In the genomic region with DNA sequence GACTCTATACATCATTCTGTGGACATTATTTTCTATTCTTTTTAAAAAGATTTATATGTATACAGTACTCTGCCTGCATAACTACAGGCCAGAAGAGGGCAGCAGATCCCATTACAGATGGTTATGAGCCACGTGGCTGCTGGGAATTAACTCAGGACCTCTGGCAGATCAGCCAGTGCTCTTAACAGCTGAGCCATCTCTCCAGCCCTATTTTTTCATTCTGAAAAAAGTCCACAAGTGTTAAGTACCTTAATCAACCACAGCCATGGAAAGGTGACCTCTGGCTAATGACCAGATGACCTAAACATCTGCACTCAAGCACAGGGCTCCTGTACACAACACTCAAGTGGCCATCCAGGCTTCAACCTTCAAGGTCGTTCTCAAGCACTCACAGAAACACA, we compare ENCODE assay signal across 9 mouse cellular contexts. TPM values are rescaled to one million over a fixed set of nuclear protein-coding genes. Genes with fewer than 3 reads are reported as not detected.
DNase-seq lines count a peak whose midpoint lies in the region.
"Had no signal": no experiment of that assay in that cellular context is flagged by ENCODE, and none has a peak within 500 bp of the region (broad histone marks: within the 10 kb centered on the region; RNA-seq: fewer than 3 reads in every experiment).

No protein-coding gene starts in this region.

- peaks cover 11% of the 10 kb centered on the region for H3K36me3 ChIP-seq in splenic B cell, adult 2 months (ENCODE audit: control insufficient read depth, insufficient read depth, low read length, poor library complexity, severe bottlenecking)

- no peaks in the 10 kb centered on the region for H3K27me3 ChIP-seq in splenic B cell, adult 2 months (ENCODE audit: control insufficient read depth, insufficient read depth, low read length, poor library complexity, severe bottlenecking)
- H3K27me3 ChIP-seq: heart, embryonic 15.5 days had no signal

- peak; percentile 16 to 32 for DNase-seq in adrenal gland, postnatal 36 days
- DNase-seq in adrenal gland, postnatal 25 days, result no peak
- DNase-seq in thymus, postnatal 14 days, result peak; percentile 34
- DNase-seq in thymus, postnatal 10 days (ENCODE audit: low spot score in 2 of 2), result no peak
- DNase-seq in kidney, postnatal 14 days, result peak; percentile 38
- peak; percentile 57 for DNase-seq in splenic B cell, adult 2 months (ENCODE audit: low read depth, low spot score)
- DNase-seq in right cerebral cortex, postnatal 36 days (ENCODE audit: low spot score in 2 of 2), result no peak
- no peak for DNase-seq in ovary, postnatal 36 days (ENCODE audit: low spot score)

RNA-seq across cellular contexts. Expression of gene 1700001P01Rik, which starts 1.4 kb away (rescaled TPM):
- total RNA-seq in adrenal gland, postnatal 36 days (2021), result not detected
- total RNA-seq in adrenal gland, postnatal 25 days (2021), result not detected in 2 replicates

RNA-seq across cellular contexts. Expression of gene Rpl23, which starts 5.1 kb away (rescaled TPM):
- 100 to 1,000 TPM; 851 to 921 TPM for total RNA-seq in adrenal gland, postnatal 36 days (2021)
- 741 and 851 TPM in 2 replicates for total RNA-seq in adrenal gland, postnatal 25 days (2021)

RNA-seq across cellular contexts. Expression of gene Cwc25, which starts 10.8 kb away (rescaled TPM):
- 10 to 100 TPM; 20.2 to 26.3 TPM for total RNA-seq in adrenal gland, postnatal 36 days (2021)
- 19.5 and 22.6 TPM in 2 replicates for total RNA-seq in adrenal gland, postnatal 25 days (2021)

RNA-seq across cellular contexts. Expression of gene Lasp1, which starts 21.7 kb away (rescaled TPM):
- 100 to 1,000 TPM; 103 to 128 TPM for total RNA-seq in adrenal gland, postnatal 36 days (2021)
- 103 and 142 TPM in 2 replicates for total RNA-seq in adrenal gland, postnatal 25 days (2021)

RNA-seq across cellular contexts. Expression of gene Pip4k2b, which starts 32.6 kb away (rescaled TPM):
- 10 to 100 TPM; 27.5 to 29.6 TPM for total RNA-seq in adrenal gland, postnatal 36 days (2021)
- 28.7 and 30.7 TPM in 2 replicates for total RNA-seq in adrenal gland, postnatal 25 days (2021)

Comparison
In these comparisons a context has a peak if more than half of its experiments do, and no peak if none do; other contexts are left out.
1. DNase-seq: peak in adrenal gland, postnatal 36 days (2 of 2), thymus, postnatal 14 days (single experiment), kidney, postnatal 14 days (single experiment) and splenic B cell, adult 2 months (single experiment); none in adrenal gland, postnatal 25 days (single experiment), thymus, postnatal 10 days (0 of 2), right cerebral cortex, postnatal 36 days (0 of 2) and ovary, postnatal 36 days (single experiment).